Mouse (Mus musculus) lung, postnatal 0 days (tissue): ENCODE results near the gene Tmc2. TPM values are rescaled to one million over a fixed set of nuclear protein-coding genes. Genes with fewer than 3 reads are reported as not detected.

Source experiments
- ATAC-seq: fragments of 200-750 bp; cut with Nextera tagmentation; 2 replicates; pipeline ENCODE4 v1.8.0; 2017; ENCODE audit warnings: moderate library complexity
- DNase-seq: peaks from one replicate; pipeline ENCODE4 v3.0.0-alpha.2; 2016; ENCODE audit warnings: low spot score
- H3K27ac ChIP-seq: fragments of 300-500 bp; sonication (generic); 2 replicates; pipeline ENCODE4 v1.5.1; 2014; ENCODE audit warnings: antibody characterized with exemption, mild to moderate bottlenecking, low read length, mixed read lengths
- H3K27me3 ChIP-seq: fragments of 300-500 bp; sonication (generic); replicated peaks from 2 replicates; pipeline ENCODE4 v1.6.1; 2014; ENCODE audit warnings: low read length, mixed read lengths; ENCODE audit not compliant: insufficient read depth
- H3K36me3 ChIP-seq: fragments of 300-500 bp; sonication (generic); 2 replicates; pipeline ENCODE4 v1.6.1; 2014; ENCODE audit warnings: low read length, mixed read lengths; ENCODE audit not compliant: insufficient read depth
- H3K4me1 ChIP-seq: fragments of 300-500 bp; sonication (generic); 2 replicates; pipeline ENCODE4 v1.6.1; 2014; ENCODE audit warnings: antibody characterized with exemption, low read depth, low read length, mixed read lengths; ENCODE audit not compliant: insufficient read depth
- H3K4me2 ChIP-seq: fragments of 300-500 bp; sonication (generic); replicated peaks from 2 replicates; pipeline ENCODE4 v1.6.1; 2014; ENCODE audit warnings: low read depth, mild to moderate bottlenecking, low read length, moderate library complexity, mixed read lengths
- H3K4me3 ChIP-seq: fragments of 300-500 bp; sonication (generic); 2 replicates; pipeline ENCODE4 v1.5.1; 2014; ENCODE audit warnings: low read depth, low read length
- H3K9ac ChIP-seq: fragments of 300-500 bp; sonication (generic); replicated peaks from 2 replicates; pipeline ENCODE4 v1.6.1; 2014; ENCODE audit warnings: low read depth, mild to moderate bottlenecking
- H3K9me3 ChIP-seq: fragments of 300-500 bp; sonication (generic); 2 replicates; pipeline ENCODE4 v1.6.1; 2016; ENCODE audit warnings: low read length, mixed read lengths
- CTCF ChIP-seq: IDR thresholded peaks from 2 replicates; pipeline ENCODE4 v1.5.1; 2016; ENCODE audit warnings: antibody characterized with exemption, mild to moderate bottlenecking
- EP300 ChIP-seq: IDR thresholded peaks from 2 replicates; pipeline ENCODE4 v1.6.1; 2016; ENCODE audit warnings: antibody characterized with exemption, mild to moderate bottlenecking, control low read depth
- WGBS: fragments of 180-500 bp; shearing (Covaris S2); extraction: QIAGEN DNeasy Blood & Tissue Kit; methylation state at CpG from one replicate; pipeline ENCODE4 v1.1.7; 2014; 5-methylcytosine and 5-hydroxymethylcytosine counted together
- polyA plus RNA-seq: library from polyadenylated mRNA; unstranded; fragments of >200 nt; fragmentation: Nextera tagmentation; extraction: Ambion mirVana; gene quantifications from 2 replicates; pipeline ENCODE4 v1.2.1, GENCODE M21; 2015

The Tmc2 gene
- polyA plus RNA-seq, 1 experiment from 2014 or later, result not detected

- H3K4me1 ChIP-seq, result peaks cover 6% of the 10 kb centered on the region
- H3K4me3 ChIP-seq, result peak overlapping the region; percentile 69
- H3K27ac ChIP-seq, result no peak overlapping the region
- TF ChIP-seq CTCF, result no peak
- no peak for TF ChIP-seq EP300
- H3K27me3 ChIP-seq, result peaks cover 20% of the 10 kb centered on the region
- ATAC-seq, result no peak; the same call in 1 of the 2 replicates
- peak overlapping the region; percentile 93 for H3K4me2 ChIP-seq
- 5% methylated on average over 20 of the region's 20 CpGs for WGBS
- DNase-seq, result peak; percentile 18
- no peaks in the 10 kb centered on the region for H3K36me3 ChIP-seq
- H3K9me3 ChIP-seq, result no peaks in the 10 kb centered on the region
- no peak overlapping the region for H3K9ac ChIP-seq
Measured at GRCm38 (mm10) chr2:130296134-130296745, 101.2 kb downstream of the Tmc2 start.

GRCm38 (mm10) chr2:130297580-130297979 lies 102.6 kb downstream of the Tmc2 start:
- Histone ChIP-seq H3K9me3 (no peaks in the 10 kb centered on the region), H3K9ac (no peak overlapping the region), H3K4me1 (peaks cover 6% of the 10 kb centered on the region), H3K27ac (no peak overlapping the region), H3K4me3 (no peak overlapping the region), H3K4me2 (no peak overlapping the region), H3K36me3 (no peaks in the 10 kb centered on the region), H3K27me3 (peaks cover 20% of the 10 kb centered on the region)
- ATAC-seq (no peak), DNase-seq (no peak)
- no peak for TF ChIP-seq CTCF
- TF ChIP-seq EP300, result no peak
- 84% methylated on average over 9 of the region's 9 CpGs for WGBS

GRCm38 (mm10) chr2:130303014-130303413 lies 108.0 kb downstream of the Tmc2 start:
- ATAC-seq (no peak), DNase-seq (no peak)
- Histone ChIP-seq H3K9me3 (no peaks in the 10 kb centered on the region), H3K4me2 (no peak overlapping the region), H3K4me1 (no peaks in the 10 kb centered on the region), H3K9ac (no peak overlapping the region), H3K4me3 (no peak overlapping the region), H3K27me3 (no peaks in the 10 kb centered on the region), H3K36me3 (no peaks in the 10 kb centered on the region), H3K27ac (no peak overlapping the region)
- TF ChIP-seq EP300, result no peak
- TF ChIP-seq CTCF, result no peak
- WGBS, result 60% methylated on average over 4 of the region's 4 CpGs

Other genes with a start within 250 kb of the Tmc2 start
- not detected in 2 replicates for gene Tgm3, start 182.8 kb upstream of the Tmc2 start, polyA plus RNA-seq
- not detected in 2 replicates for gene Tgm6, start 82.8 kb upstream of the Tmc2 start, polyA plus RNA-seq
- gene Snrpb, start 15.8 kb upstream of the Tmc2 start, polyA plus RNA-seq, result 400 and 429 TPM in 2 replicates
- gene Nop56, start 79.2 kb downstream of the Tmc2 start, polyA plus RNA-seq, result 56.1 and 63.8 TPM in 2 replicates
- 97.9 and 100 TPM in 2 replicates for gene Idh3b, start 89.4 kb downstream of the Tmc2 start, polyA plus RNA-seq
- 0.80 and 0.88 TPM in 2 replicates for gene Ebf4, start 100.0 kb downstream of the Tmc2 start, polyA plus RNA-seq
- 13.9 and 14.9 TPM in 2 replicates for gene Cpxm1, start 202.4 kb downstream of the Tmc2 start, polyA plus RNA-seq
- 0.10 TPM in 1 of 2 replicates, not detected in the other for gene Gm28372, start 210.0 kb downstream of the Tmc2 start, polyA plus RNA-seq
- gene 1700020A23Rik, start 210.1 kb downstream of the Tmc2 start, polyA plus RNA-seq, result not detected in 2 replicates
- not detected in 2 replicates for gene Tmem239, start 211.3 kb downstream of the Tmc2 start, polyA plus RNA-seq
- 46.8 and 47.0 TPM in 2 replicates for gene Vps16, start 229.1 kb downstream of the Tmc2 start, polyA plus RNA-seq
- 6.8 and 8.0 TPM in 2 replicates for gene Pced1a, start 229.5 kb downstream of the Tmc2 start, polyA plus RNA-seq